Mouse (Mus musculus): ENCODE measurements around the gene Kcnma1.

GRCm38 (mm10) chr14:23635903-23636302, 378.4 kb downstream of the Kcnma1 start:
- TF ChIP-seq E2F4 (IDR thresholded peaks at IDR 0.05; ENCODE audit: insufficient read depth) (no peak), USF1 (IDR thresholded peaks at IDR 0.05; ENCODE audit: low read depth) (no peak), POLR2A (IDR thresholded peaks at IDR 0.05; ENCODE audit: insufficient read length, low read depth) (no peak), POLR2AphosphoS2 (IDR thresholded peaks at IDR 0.05; ENCODE audit: insufficient read length, low read depth) (no peak), TCF12 (IDR thresholded peaks at IDR 0.05; ENCODE audit: insufficient read depth, poor library complexity, severe bottlenecking) (no peak), CEBPB (IDR thresholded peaks at IDR 0.05; ENCODE audit: insufficient read depth, poor library complexity, severe bottlenecking) (no peak), MAX (IDR thresholded peaks at IDR 0.05; ENCODE audit: low read depth) (no peak), SRF (IDR thresholded peaks at IDR 0.05; ENCODE audit: control insufficient read depth, insufficient read length, low read depth) (no peak), MYOD1 (IDR thresholded peaks at IDR 0.05; ENCODE audit: control insufficient read depth in 1 of 3, insufficient read length in 2 of 3, low read depth in 2 of 3) (no peak), REST (IDR thresholded peaks at IDR 0.05; ENCODE audit: insufficient read depth, insufficient read length) (no peak), MYOG (IDR thresholded peaks at IDR 0.05; ENCODE audit: control insufficient read depth in 1 of 3, insufficient read depth in 1 of 3, insufficient read length in 2 of 3, low read depth in 2 of 3) (no peak), TCF3 (IDR thresholded peaks at IDR 0.05; ENCODE audit: insufficient read length, low read depth) (no peak)
